Mouse (Mus musculus) testis, adult 2 months (tissue): ENCODE results near the gene Ugt2b1.

Source experiments
- CTCF ChIP-seq: fragments of 200-500 bp; IDR thresholded peaks from 2 replicates; pipeline ENCODE4 v1.5.1; 2012; ENCODE audit warnings: low read depth, mild to moderate bottlenecking, inconsistent platforms, low read length, moderate library complexity; ENCODE audit not compliant: control insufficient read depth, insufficient read depth, insufficient replicate concordance
- POLR2A ChIP-seq: fragments of 200-500 bp; IDR thresholded peaks from 2 replicates; pipeline ENCODE4 v1.6.1; 2012; ENCODE audit warnings: low read depth, mild to moderate bottlenecking, inconsistent platforms, low read length, moderate library complexity; ENCODE audit not compliant: control insufficient read depth

DNA sequence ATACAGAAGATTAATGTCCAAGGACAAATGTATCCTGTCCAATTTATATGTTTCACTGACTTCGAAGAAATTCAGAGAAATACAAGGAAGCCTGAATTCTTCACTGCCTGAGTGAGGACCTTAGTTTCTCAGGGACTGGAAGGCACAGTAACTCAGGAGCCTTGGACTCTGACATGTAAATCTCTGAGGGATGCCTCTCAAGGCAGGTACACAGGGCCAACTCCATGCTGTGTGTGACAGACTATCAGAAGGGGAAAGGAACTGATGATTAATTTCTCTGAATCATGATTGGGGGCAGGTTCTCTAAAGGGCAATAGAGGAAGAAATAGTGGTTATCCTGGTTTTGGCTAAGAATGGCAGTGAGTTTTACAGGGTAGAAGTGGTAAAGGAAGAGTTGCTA lies 37.9 kb downstream of the Ugt2b1 start:
- TF ChIP-seq CTCF (no peak), POLR2A (no peak)
